Mouse (Mus musculus) right cerebral cortex, postnatal 14 days (tissue): ENCODE measurements around the gene Lrrfip1.

Experiments
- DNase-seq: peaks from one replicate; pipeline ENCODE4 v3.0.0; 2022

Lrrfip1 gene

GRCm38 (mm10) chr1:91057311-91058245 is 59.0 kb downstream of the Lrrfip1 start:
- no peak for DNase-seq

- DNase-seq: no peak
Observed at GRCm38 (mm10) chr1:91058251-91058650, 59.7 kb downstream of the Lrrfip1 start.

- DNase-seq: no peak
Observed at GRCm38 (mm10) chr1:91059792-91060604, 61.5 kb downstream of the Lrrfip1 start.

- no peak for DNase-seq
Observed at GRCm38 (mm10) chr1:91061105-91061504, 62.6 kb downstream of the Lrrfip1 start.

- peak; percentile 44 for DNase-seq
Observed at GRCm38 (mm10) chr1:91062363-91062762, 63.8 kb downstream of the Lrrfip1 start.

GRCm38 (mm10) chr1:91064053-91064452 is 65.5 kb downstream of the Lrrfip1 start:
- no peak for DNase-seq

- peak; percentile 41 for DNase-seq
Observed at GRCm38 (mm10) chr1:91064903-91065525, 66.5 kb downstream of the Lrrfip1 start.

- no peak for DNase-seq
Observed at GRCm38 (mm10) chr1:91066061-91066460, 67.5 kb downstream of the Lrrfip1 start.

GRCm38 (mm10) chr1:91066599-91066998 is 68.1 kb downstream of the Lrrfip1 start:
- DNase-seq: no peak

- DNase-seq: no peak
Observed at GRCm38 (mm10) chr1:91067716-91068115, 69.2 kb downstream of the Lrrfip1 start.

- DNase-seq: no peak
Observed at GRCm38 (mm10) chr1:91069575-91069974, 71.0 kb downstream of the Lrrfip1 start.

- DNase-seq: no peak
Observed at GRCm38 (mm10) chr1:91070547-91070946, 72.0 kb downstream of the Lrrfip1 start.

GRCm38 (mm10) chr1:91071671-91072290 is 73.2 kb downstream of the Lrrfip1 start:
- DNase-seq: no peak

GRCm38 (mm10) chr1:91076946-91077345 is 78.4 kb downstream of the Lrrfip1 start:
- no peak for DNase-seq

- no peak for DNase-seq
Observed at GRCm38 (mm10) chr1:91077456-91077855, 78.9 kb downstream of the Lrrfip1 start.

- DNase-seq: no peak
Observed at GRCm38 (mm10) chr1:91077980-91078379, 79.4 kb downstream of the Lrrfip1 start.

- DNase-seq: no peak
Observed at GRCm38 (mm10) chr1:91079740-91080422, 81.3 kb downstream of the Lrrfip1 start.

- DNase-seq: no peak
Observed at GRCm38 (mm10) chr1:91080423-91080749, 81.8 kb downstream of the Lrrfip1 start.

GRCm38 (mm10) chr1:91084374-91084773 is 85.8 kb downstream of the Lrrfip1 start:
- DNase-seq: no peak

- no peak for DNase-seq
Observed at GRCm38 (mm10) chr1:91085009-91085408, 86.5 kb downstream of the Lrrfip1 start.

- no peak for DNase-seq
Observed at GRCm38 (mm10) chr1:91085686-91086085, 87.1 kb downstream of the Lrrfip1 start.

- no peak for DNase-seq
Observed at GRCm38 (mm10) chr1:91086325-91086724, 87.8 kb downstream of the Lrrfip1 start.
